Mouse (Mus musculus): Measurements from ENCODE around the gene Tyrobp.

- TF ChIP-seq CTCF (IDR thresholded peaks at IDR 0.05; ENCODE audit: insufficient read depth, low read length) (no peak), POLR2A (IDR thresholded peaks at IDR 0.05; ENCODE audit: borderline replicate concordance, extremely low read depth, low read depth, low read length) (no peak)
Measured at GRCm38 (mm10) chr7:30456911-30457628, 43.5 kb downstream of the Tyrobp start.

Measured in lung, adult 2 months (tissue).